Mouse (Mus musculus) ES-Bruce4 (cell line): ENCODE data around the gene Gosr1.

Experiments used
- CTCF ChIP-seq: IDR thresholded peaks from one replicate; pipeline ENCODE4 v1.8.1; 2011; ENCODE audit warnings: low read depth, low read length
- POLR2A ChIP-seq: IDR thresholded peaks from one replicate; pipeline ENCODE4 v1.8.1; 2011; ENCODE audit warnings: low read length; ENCODE audit not compliant: insufficient read depth

- TF ChIP-seq CTCF: no peak
- TF ChIP-seq POLR2A: no peak
Measured at GRCm38 (mm10) chr11:76734560-76734959, 28.8 kb downstream of the Gosr1 start.
